Mouse (Mus musculus) stomach, postnatal 0 days (tissue): ENCODE measurements around the gene Zfp940. TPM values are rescaled to one million over a fixed set of nuclear protein-coding genes. Genes with fewer than 3 reads are reported as not detected.

ENCODE experiments used
- ATAC-seq: fragments of 200-750 bp; cut with Nextera tagmentation; 2 replicates; pipeline ENCODE4 v1.8.0; 2017; ENCODE audit not compliant: low FRiP score, low TSS enrichment
- DNase-seq: peaks from one replicate; pipeline ENCODE4 v3.0.0-alpha.2; 2016; ENCODE audit warnings: low spot score
- H3K27ac ChIP-seq: fragments of 300-500 bp; sonication (generic); replicated peaks from 2 replicates; pipeline ENCODE4 v1.5.1; 2014; ENCODE audit warnings: mild to moderate bottlenecking, control low read depth
- H3K27me3 ChIP-seq: fragments of 300-500 bp; sonication (generic); 2 replicates; pipeline ENCODE4 v1.6.1; 2014; ENCODE audit warnings: low read length; ENCODE audit not compliant: control insufficient read depth, insufficient read depth
- H3K36me3 ChIP-seq: fragments of 300-500 bp; sonication (generic); 2 replicates; pipeline ENCODE4 v1.6.1; 2014; ENCODE audit warnings: low read length, mixed read lengths; ENCODE audit not compliant: control insufficient read depth, insufficient read depth
- H3K4me1 ChIP-seq: fragments of 300-500 bp; sonication (generic); replicated peaks from 2 replicates; pipeline ENCODE4 v1.6.1; 2014; ENCODE audit warnings: antibody characterized with exemption; ENCODE audit not compliant: control insufficient read depth, insufficient read depth
- H3K4me2 ChIP-seq: fragments of 300-500 bp; sonication (generic); replicated peaks from 2 replicates; pipeline ENCODE4 v1.6.1; 2014; ENCODE audit warnings: low read depth, mild to moderate bottlenecking, control low read depth, moderate library complexity
- H3K4me3 ChIP-seq: fragments of 300-500 bp; sonication (generic); 2 replicates; pipeline ENCODE4 v1.5.1; 2014; ENCODE audit warnings: low read depth, low read length, control low read depth
- H3K9ac ChIP-seq: fragments of 300-500 bp; sonication (generic); 2 replicates; pipeline ENCODE4 v1.6.1; 2014; ENCODE audit warnings: mild to moderate bottlenecking, low read length, control low read depth, mixed read lengths
- H3K9me3 ChIP-seq: fragments of 300-500 bp; sonication (generic); 2 replicates; pipeline ENCODE4 v1.6.1; 2016; ENCODE audit warnings: low read length; ENCODE audit not compliant: control insufficient read depth
- CTCF ChIP-seq: IDR thresholded peaks from 2 replicates; pipeline ENCODE4 v1.5.1; 2016; ENCODE audit warnings: antibody characterized with exemption, low read depth, mild to moderate bottlenecking, moderate library complexity
- EP300 ChIP-seq: optimal IDR thresholded peaks from 2 replicates; pipeline ENCODE3; 2016; ENCODE audit warnings: antibody characterized with exemption
- WGBS: fragments of 180-500 bp; shearing (Covaris S2); extraction: QIAGEN DNeasy Blood & Tissue Kit; methylation state at CpG from one replicate; pipeline ENCODE4 v1.1.7; 2014; 5-methylcytosine and 5-hydroxymethylcytosine counted together
- polyA plus RNA-seq: library from polyadenylated mRNA; unstranded; fragments of >200 nt; fragmentation: Nextera tagmentation; extraction: Ambion mirVana; gene quantifications from 2 replicates; pipeline ENCODE4 v1.2.1, GENCODE M21; 2015

Zfp940 gene
- polyA plus RNA-seq, 1 experiment from 2014 or later, result 1.2 TPM

GRCm38 (mm10) chr7:29785023-29785422 is 68.4 kb downstream of the Zfp940 start:
- ATAC-seq (no peak), DNase-seq (no peak)
- Histone ChIP-seq H3K27me3 (no peaks in the 10 kb centered on the region), H3K36me3 (peaks cover 16% of the 10 kb centered on the region), H3K27ac (no peak overlapping the region), H3K4me1 (no peaks in the 10 kb centered on the region), H3K4me3 (peak overlapping the region; percentile 82), H3K4me2 (peak overlapping the region; percentile 91), H3K9me3 (no peaks in the 10 kb centered on the region), H3K9ac (no peak overlapping the region)
- no peak for TF ChIP-seq EP300
- WGBS, result 49% methylated on average over 8 of the region's 8 CpGs

GRCm38 (mm10) chr7:29783871-29784551 is 69.5 kb downstream of the Zfp940 start, which contains the start of gene Zfp30:
TSS of gene Zfp30 (plus strand) at chr7:29783998.
- WGBS, result under 1% methylated on average over 45 of the region's 45 CpGs

More at GRCm38 (mm10) chr7:29783871-29784551, 69.5 kb downstream of the Zfp940 start, which contains the start of gene Zfp30:
- ATAC-seq (peak; percentile 93), DNase-seq (peak; percentile 80)
- Histone ChIP-seq H3K27me3 (no peaks in the 10 kb centered on the region), H3K9ac (peak within 1 kb of the TSS; percentile 80), H3K4me2 (peak within 1 kb of the TSS; percentile 91), H3K9me3 (no peaks in the 10 kb centered on the region), H3K4me3 (peak within 1 kb of the TSS; percentile 82), H3K27ac (peak within 1 kb of the TSS; percentile 71), H3K36me3 (peaks cover 8% of the 10 kb centered on the region), H3K4me1 (no peaks in the 10 kb centered on the region)
- TF ChIP-seq EP300 (no peak), CTCF (no peak)

Other genes with a start within 250 kb of the Zfp940 start
- 0.11 TPM in 1 of 2 replicates, not detected in the other for gene Catsperg2, start 126.6 kb downstream of the Zfp940 start, polyA plus RNA-seq
- 4.8 and 5.0 TPM in 2 replicates for gene Zfp84, start 85.1 kb downstream of the Zfp940 start, polyA plus RNA-seq
- 2.3 and 2.6 TPM in 2 replicates for gene Zfp30, start 69.7 kb downstream of the Zfp940 start, polyA plus RNA-seq
- 5.3 and 5.4 TPM in 2 replicates for gene Zfp790, start 37.6 kb downstream of the Zfp940 start, polyA plus RNA-seq
- gene Zfp420, start 6.3 kb upstream of the Zfp940 start, polyA plus RNA-seq, result 2.0 and 2.4 TPM in 2 replicates
- gene Zfp27, start 52.9 kb upstream of the Zfp940 start, polyA plus RNA-seq, result 2.9 and 3.4 TPM in 2 replicates
- gene Zfp383, start 54.6 kb upstream of the Zfp940 start, polyA plus RNA-seq, result 2.2 and 2.3 TPM in 2 replicates
- 2.8 and 3.1 TPM in 2 replicates for gene Zfp74, start 100.4 kb upstream of the Zfp940 start, polyA plus RNA-seq
- gene Zfp568, start 130.3 kb upstream of the Zfp940 start, polyA plus RNA-seq, result 3.7 and 5.3 TPM in 2 replicates
- gene Zfp14, start 197.7 kb upstream of the Zfp940 start, polyA plus RNA-seq, result 1.6 and 1.8 TPM in 2 replicates
- gene Zfp82, start 219.2 kb upstream of the Zfp940 start, polyA plus RNA-seq, result 1.9 and 2.1 TPM in 2 replicates
- 0.36 and 0.38 TPM in 2 replicates for gene Gm26920, start 236.7 kb upstream of the Zfp940 start, polyA plus RNA-seq
- 3.4 and 3.8 TPM in 2 replicates for gene Zfp566, start 236.9 kb upstream of the Zfp940 start, polyA plus RNA-seq
- 44.6 and 44.8 TPM in 2 replicates for gene Zfp260, start 241.1 kb upstream of the Zfp940 start, polyA plus RNA-seq